Mouse (Mus musculus): ENCODE results near the gene Sox30. TPM values are rescaled to one million over a fixed set of nuclear protein-coding genes. Genes with fewer than 3 reads are reported as not detected.
A peak's percentile ranks its signal among the peaks of the same experiment; 100 is the strongest.
"Not testable (repeated sequence)": the region's sequence is repeated elsewhere in the genome, so short reads cannot be mapped to it uniquely, and the experiment has no call there.

Gene Sox30
- total RNA-seq, 2 experiments from 2014 or later = 0.15 TPM; not detected in 1

GRCm38 (mm10) chr11:46027952-46028814 is 48.1 kb downstream of the Sox30 start:
- H3K4me3 ChIP-seq = no peak overlapping the region
- no peak overlapping the region for H3K27ac ChIP-seq
- TF ChIP-seq CTCF (conservative IDR thresholded peaks at IDR 0.05) = no peak
- no peak for DNase-seq (ENCODE audit: low spot score in 2 of 2)

- Histone ChIP-seq H3K4me3 (no peak overlapping the region), H3K27ac (no peak overlapping the region)
- TF ChIP-seq CTCF (conservative IDR thresholded peaks at IDR 0.05) = no peak
- no peak for DNase-seq (ENCODE audit: low spot score in 2 of 2)
These were observed 49.4 kb downstream of the Sox30 start for GRCm38 (mm10) chr11:46029485-46029884.

- Histone ChIP-seq H3K27ac (no peak overlapping the region), H3K4me3 (no peak overlapping the region)
- DNase-seq (ENCODE audit: low spot score in 2 of 2) = no peak
- no peak for TF ChIP-seq CTCF (conservative IDR thresholded peaks at IDR 0.05)
These were observed 49.9 kb downstream of the Sox30 start for GRCm38 (mm10) chr11:46030026-46030425.

- no peak for DNase-seq (ENCODE audit: low spot score in 2 of 2)
- TF ChIP-seq CTCF (conservative IDR thresholded peaks at IDR 0.05) = peak; percentile 51
- Histone ChIP-seq H3K27ac (no peak overlapping the region), H3K4me3 (no peak overlapping the region)
These were observed 51.4 kb downstream of the Sox30 start for GRCm38 (mm10) chr11:46031470-46031869.

- no peak for TF ChIP-seq CTCF (conservative IDR thresholded peaks at IDR 0.05)
- no peak overlapping the region for H3K27ac ChIP-seq
- no peak for DNase-seq (ENCODE audit: low spot score in 2 of 2)
- H3K4me3 ChIP-seq = no peak overlapping the region
These were observed 52.8 kb downstream of the Sox30 start for GRCm38 (mm10) chr11:46032956-46033355.

- H3K4me3 ChIP-seq = no peak overlapping the region
- H3K27ac ChIP-seq = no peak overlapping the region
- TF ChIP-seq CTCF (conservative IDR thresholded peaks at IDR 0.05) = no peak
- DNase-seq (ENCODE audit: low spot score in 2 of 2) = no peak
These were observed 56.3 kb downstream of the Sox30 start for GRCm38 (mm10) chr11:46036374-46036773.

GRCm38 (mm10) chr11:46038901-46039300 is 58.8 kb downstream of the Sox30 start:
- no peak for DNase-seq (ENCODE audit: low spot score in 2 of 2)
- Histone ChIP-seq H3K4me3 (peak overlapping the region; percentile 3; the same call in 1 of the 2 replicates), H3K27ac (no peak overlapping the region)
- TF ChIP-seq CTCF (conservative IDR thresholded peaks at IDR 0.05) = no peak

- no peak for TF ChIP-seq CTCF (conservative IDR thresholded peaks at IDR 0.05)
- DNase-seq (ENCODE audit: low spot score in 2 of 2) = no peak
- Histone ChIP-seq H3K27ac (no peak overlapping the region), H3K4me3 (peak overlapping the region; percentile 3; the same call in 1 of the 2 replicates)
These were observed 59.2 kb downstream of the Sox30 start for GRCm38 (mm10) chr11:46039335-46039734.

GRCm38 (mm10) chr11:46040841-46041556 is 60.9 kb downstream of the Sox30 start:
- no peak for DNase-seq (ENCODE audit: low spot score in 2 of 2)
- no peak overlapping the region for H3K27ac ChIP-seq
- TF ChIP-seq CTCF (conservative IDR thresholded peaks at IDR 0.05) = no peak
- H3K4me3 ChIP-seq = no peak overlapping the region

GRCm38 (mm10) chr11:46041607-46042267 is 61.6 kb downstream of the Sox30 start:
- DNase-seq (ENCODE audit: low spot score in 2 of 2) = no peak
- no peak overlapping the region for H3K27ac ChIP-seq
- H3K4me3 ChIP-seq = no peak overlapping the region
- TF ChIP-seq CTCF (conservative IDR thresholded peaks at IDR 0.05) = no peak

GRCm38 (mm10) chr11:46044781-46045180 is 64.7 kb downstream of the Sox30 start:
- Histone ChIP-seq H3K4me3 (no peak overlapping the region), H3K27ac (no peak overlapping the region)
- TF ChIP-seq CTCF (conservative IDR thresholded peaks at IDR 0.05) = no peak
- DNase-seq (ENCODE audit: low spot score in 2 of 2) = no peak

GRCm38 (mm10) chr11:46047264-46047663 is 67.2 kb downstream of the Sox30 start:
- TF ChIP-seq CTCF (conservative IDR thresholded peaks at IDR 0.05) = no peak

GRCm38 (mm10) chr11:46052105-46052659 is 72.1 kb downstream of the Sox30 start, which contains the start of gene Gm12166:
Gm12166 (minus strand) TSS chr11:46052321.
- peak; percentile 70 for TF ChIP-seq CTCF (conservative IDR thresholded peaks at IDR 0.05)
- H3K27ac ChIP-seq, H3K4me3 ChIP-seq: not testable (repeated sequence)
- peak; percentile 35 to 58 for DNase-seq (ENCODE audit: low spot score in 2 of 2)

More at GRCm38 (mm10) chr11:46047264-46047663, 67.2 kb downstream of the Sox30 start:
- no peak for DNase-seq (ENCODE audit: low spot score in 2 of 2)
- Histone ChIP-seq H3K27ac (no peak overlapping the region), H3K4me3 (no peak overlapping the region)

GRCm38 (mm10) chr11:46053457-46053856 is 73.3 kb downstream of the Sox30 start:
- H3K27ac ChIP-seq, H3K4me3 ChIP-seq: not testable (repeated sequence)

More at GRCm38 (mm10) chr11:46053457-46053856, 73.3 kb downstream of the Sox30 start:
- DNase-seq (ENCODE audit: low spot score in 2 of 2) = not testable (repeated sequence)
